Mouse (Mus musculus): ENCODE results near the gene Tmem178. TPM values are rescaled to one million over a fixed set of nuclear protein-coding genes. Genes with fewer than 3 reads are reported as not detected.

Gene Tmem178
- total RNA-seq, 2 experiments from 2014 or later = 2.2 to 3.2 TPM

DNA sequence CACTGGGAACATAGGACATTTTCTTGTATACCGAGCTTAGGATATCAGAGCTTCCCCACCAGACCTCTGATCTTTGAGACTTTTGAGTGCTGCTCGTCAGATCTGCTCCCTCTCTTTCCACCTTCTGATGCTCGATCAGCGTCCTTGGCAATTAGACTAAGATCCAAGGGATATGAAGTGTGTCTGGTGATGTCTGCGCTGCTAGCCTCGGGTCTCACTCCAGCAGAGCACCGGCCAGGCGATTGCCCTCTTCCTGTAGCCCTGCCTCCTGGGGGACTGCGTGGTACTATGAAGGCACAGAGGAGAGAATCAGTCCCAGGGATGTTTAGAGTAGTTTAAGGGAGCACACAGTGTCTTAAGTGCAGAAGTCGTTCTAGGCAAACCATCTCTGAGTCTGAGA lies 38.5 kb downstream of the Tmem178 start:
- ATAC-seq (replicated peaks; ENCODE audit: poor library complexity) = no peak

DNA sequence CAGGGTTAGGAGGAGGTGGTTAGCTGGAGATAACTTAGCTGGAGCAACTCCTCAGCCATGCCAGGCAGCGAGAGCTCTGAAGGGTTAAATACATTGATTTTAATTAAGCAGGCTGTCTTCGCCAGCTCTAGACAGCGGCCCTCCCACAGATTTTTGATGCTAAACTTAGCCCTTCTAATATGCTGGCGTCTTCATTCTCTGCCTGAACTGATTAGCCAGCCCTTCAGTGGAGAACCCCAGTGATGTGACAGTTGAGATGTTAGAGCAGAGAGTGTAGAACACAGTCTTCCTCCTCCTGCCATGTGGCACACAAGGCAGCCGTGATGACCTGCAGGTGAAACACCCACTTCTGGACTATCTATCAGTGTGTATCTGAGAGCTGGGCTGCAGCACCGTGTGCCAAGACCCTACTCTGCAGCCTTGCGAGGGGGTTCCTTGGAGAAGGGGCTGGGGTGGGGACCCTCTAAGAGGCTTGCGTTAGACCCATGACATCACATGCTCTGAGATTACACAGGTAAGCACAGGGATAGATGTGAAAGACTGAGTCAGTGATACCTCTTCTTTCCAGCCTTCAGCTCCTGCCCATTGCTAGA lies 47.2 kb downstream of the Tmem178 start:
- no peak for ATAC-seq (replicated peaks; ENCODE audit: poor library complexity)

DNA sequence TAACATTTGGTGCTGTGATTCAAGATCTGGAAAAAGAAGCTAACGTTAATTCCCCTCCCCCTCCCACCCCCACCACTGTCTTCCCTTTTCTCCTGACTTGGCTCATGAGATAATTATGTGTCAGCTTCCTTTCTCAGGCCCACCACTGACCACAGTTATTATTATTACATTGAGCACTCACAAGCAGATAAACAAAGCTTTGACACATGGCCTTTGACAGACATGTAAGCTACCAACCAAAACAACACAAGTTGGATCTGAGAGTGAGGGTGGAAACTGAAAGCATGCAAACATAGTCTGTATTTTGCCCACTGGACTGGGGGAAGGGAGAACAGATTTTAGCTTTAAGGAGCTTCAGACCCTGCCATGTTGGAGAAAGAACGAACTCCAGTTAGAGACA lies 52.8 kb downstream of the Tmem178 start:
- peak; percentile 39; the same call in 1 of the 2 replicates for ATAC-seq (replicated peaks; ENCODE audit: poor library complexity)

DNA sequence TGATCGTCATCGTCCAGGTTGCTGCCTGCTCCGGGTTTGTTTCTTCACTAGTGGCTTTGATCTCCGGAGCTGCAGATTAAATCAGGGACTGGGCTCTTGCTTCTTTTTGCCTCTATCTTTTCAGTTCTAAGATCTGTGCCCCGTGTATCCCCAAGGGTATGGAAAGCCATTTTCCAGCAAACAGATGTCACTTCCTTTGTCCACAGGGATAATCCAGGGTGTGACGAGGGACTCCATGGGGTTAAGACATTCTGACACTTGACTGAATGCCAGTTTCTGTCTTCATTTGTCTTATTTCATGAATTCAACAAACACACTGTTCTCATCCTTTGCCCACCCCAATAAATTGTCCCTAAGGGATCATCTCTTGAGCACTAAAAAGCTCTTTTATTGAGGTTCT lies 54.5 kb downstream of the Tmem178 start:
- ATAC-seq (replicated peaks; ENCODE audit: poor library complexity) = no peak

DNA sequence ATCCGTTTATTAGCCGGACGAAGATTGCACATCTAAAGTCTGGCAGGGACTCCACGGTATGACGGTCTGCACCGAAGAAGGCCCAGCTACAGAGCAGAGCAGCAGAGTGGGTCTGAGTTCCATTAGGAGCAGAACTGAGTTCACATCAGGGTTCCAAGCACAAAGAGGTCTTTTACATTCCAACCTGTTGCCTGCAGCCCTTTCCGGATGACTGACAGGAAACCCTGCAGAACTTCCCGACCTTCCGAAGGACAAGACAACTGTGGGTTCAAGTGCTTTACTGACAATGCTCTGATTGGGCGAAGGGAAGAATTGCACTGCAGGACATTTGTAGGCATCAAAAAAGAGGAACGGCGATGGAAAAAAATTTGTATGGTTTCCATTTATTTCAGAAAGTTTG lies 56.6 kb downstream of the Tmem178 start:
- no peak for ATAC-seq (replicated peaks; ENCODE audit: poor library complexity)

DNA sequence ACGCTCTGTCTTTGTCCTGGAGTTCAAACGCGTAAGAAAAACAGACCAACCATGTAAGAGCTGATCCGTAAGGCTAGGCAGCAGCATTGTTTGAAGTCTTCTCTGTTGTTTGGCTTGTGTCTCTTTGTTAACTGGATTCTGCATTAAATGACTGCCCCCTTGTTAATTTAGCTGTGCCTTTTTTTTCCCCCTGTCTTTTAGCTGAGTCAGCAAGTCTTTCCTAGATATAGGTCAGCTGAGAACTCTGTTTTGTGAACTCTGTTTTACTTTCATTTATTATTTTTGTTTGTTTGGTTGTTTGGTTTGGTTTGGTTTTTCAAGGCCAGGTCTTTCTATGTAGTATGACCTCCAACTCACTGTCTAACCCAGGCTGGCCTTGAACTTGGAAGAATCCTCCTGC lies 57.2 kb downstream of the Tmem178 start:
- ATAC-seq (replicated peaks; ENCODE audit: poor library complexity) = no peak

- no peak for ATAC-seq (replicated peaks; ENCODE audit: poor library complexity)
Observed at GRCm38 (mm10) chr17:81002130-81002529, 57.7 kb downstream of the Tmem178 start.

DNA sequence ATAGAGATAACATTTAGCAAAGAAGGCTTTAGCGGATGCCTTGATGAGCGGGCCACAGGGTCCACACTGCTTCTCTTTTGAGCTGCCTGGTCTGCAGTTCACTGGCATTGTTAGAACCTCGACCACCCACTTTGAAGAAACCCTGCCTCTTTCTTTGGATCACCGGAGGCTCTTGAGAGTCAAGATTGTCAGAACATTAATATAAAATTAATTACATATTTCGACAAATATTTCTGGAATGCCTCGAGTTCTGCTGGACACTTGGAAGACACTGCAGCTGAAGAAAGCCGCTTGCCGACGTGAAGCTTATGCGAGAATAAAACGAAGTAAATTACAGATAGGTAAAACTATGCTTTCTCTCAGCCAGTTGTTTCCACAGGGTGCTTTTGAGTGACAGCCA lies 60.0 kb downstream of the Tmem178 start:
- ATAC-seq (replicated peaks; ENCODE audit: poor library complexity) = no peak

- no peak for ATAC-seq (replicated peaks; ENCODE audit: poor library complexity)
Observed at GRCm38 (mm10) chr17:81005292-81005691, 60.9 kb downstream of the Tmem178 start.

- ATAC-seq (replicated peaks; ENCODE audit: poor library complexity) = no peak
Observed at GRCm38 (mm10) chr17:81009112-81009511, 64.7 kb downstream of the Tmem178 start.

DNA sequence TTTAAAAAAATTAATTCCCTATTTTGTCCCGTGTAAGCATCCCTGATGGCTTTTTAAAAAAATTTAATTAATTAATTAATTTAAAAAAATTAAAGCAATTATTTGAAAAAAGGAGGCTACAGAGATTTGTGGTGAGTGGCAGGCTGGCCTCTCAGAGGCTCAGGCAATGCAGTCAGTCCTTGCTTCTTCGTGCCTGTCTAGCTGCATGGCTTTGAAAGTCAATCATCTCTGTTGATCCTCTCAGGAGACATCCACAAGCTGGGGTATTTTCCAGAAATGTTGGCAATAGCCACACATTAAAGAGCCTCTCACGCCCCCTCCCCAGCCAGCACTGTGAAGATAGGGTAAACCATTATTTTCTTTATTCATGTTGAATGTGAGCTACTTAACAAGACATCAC lies 65.8 kb downstream of the Tmem178 start:
- no peak for ATAC-seq (replicated peaks; ENCODE audit: poor library complexity)

- ATAC-seq (replicated peaks; ENCODE audit: poor library complexity) = no peak
Observed at GRCm38 (mm10) chr17:81010844-81011685, 66.6 kb downstream of the Tmem178 start.

GRCm38 (mm10) chr17:81015814-81016447 lies 71.5 kb downstream of the Tmem178 start:
- peak; percentile 97 for ATAC-seq (replicated peaks; ENCODE audit: poor library complexity)

DNA sequence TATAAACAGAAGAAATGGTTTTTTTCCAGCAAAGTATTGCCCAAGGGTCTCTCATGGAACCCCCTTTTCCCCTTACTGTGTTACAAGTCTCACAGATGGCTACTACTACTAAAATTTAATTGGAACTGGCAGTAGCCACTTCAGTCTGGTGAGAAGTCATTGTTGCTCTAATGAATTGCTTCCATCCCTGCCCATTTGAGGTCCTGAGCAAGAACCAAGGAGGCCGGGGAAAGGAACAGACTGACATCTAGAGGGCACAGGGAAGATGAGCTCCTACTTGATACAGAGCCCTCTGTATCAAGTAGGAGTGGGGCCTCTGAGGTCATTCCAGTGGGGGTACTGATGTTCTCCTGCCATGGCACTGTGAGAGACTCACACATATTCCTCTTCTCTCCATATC lies 72.7 kb downstream of the Tmem178 start:
- ATAC-seq (replicated peaks; ENCODE audit: poor library complexity) = no peak

GRCm38 (mm10) chr17:81027331-81027730 lies 82.9 kb downstream of the Tmem178 start:
- no peak for ATAC-seq (replicated peaks; ENCODE audit: poor library complexity)

DNA sequence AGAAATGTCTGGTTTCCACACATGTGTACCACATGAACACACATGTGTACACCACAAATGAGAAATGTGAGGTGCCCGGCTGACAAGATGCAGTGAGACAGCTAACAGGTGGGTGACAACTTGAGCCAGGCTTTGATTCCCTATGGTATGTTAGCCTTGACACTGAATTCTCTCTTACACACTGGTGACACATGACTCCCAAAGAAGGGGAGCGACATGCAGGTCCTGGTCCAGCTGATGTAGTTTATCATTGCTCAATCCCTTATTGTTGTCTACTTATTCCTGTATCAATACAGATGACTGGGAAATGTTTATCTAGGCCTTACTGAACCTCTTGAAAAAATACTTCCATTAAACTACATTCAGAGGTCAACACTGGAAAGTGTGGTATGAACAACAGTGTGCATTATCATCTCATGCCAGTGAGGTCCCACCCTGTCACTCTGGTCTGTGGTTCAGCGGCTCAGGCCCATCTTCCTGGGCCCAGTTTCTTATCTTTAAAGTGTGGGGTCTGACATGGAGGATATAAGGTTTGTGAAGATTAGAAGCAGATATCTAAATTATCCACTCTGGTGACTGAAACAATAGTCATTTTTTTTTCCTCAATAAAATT lies 87.5 kb downstream of the Tmem178 start:
- ATAC-seq (replicated peaks; ENCODE audit: poor library complexity) = peak; percentile 90

DNA sequence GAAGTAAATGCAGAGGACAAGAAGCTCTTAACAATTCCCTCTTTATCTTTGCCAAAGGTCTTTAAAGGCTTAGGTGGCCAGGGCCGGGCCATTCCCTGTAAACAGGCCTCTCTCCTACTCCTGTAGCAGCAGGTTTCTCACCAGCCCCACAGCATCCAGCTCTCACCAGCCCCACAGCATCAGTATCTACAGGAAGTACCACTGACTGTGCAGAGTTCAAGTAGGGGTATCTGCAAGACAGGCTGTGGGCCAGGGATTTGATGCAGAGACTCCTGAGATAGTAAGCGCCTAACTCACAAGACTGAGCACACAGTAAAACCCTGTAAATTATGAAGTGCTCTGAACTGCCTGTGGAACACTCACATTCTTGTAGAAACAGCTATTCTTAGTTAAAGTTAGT lies 88.5 kb downstream of the Tmem178 start:
- peak; percentile 29 for ATAC-seq (replicated peaks; ENCODE audit: poor library complexity)

DNA sequence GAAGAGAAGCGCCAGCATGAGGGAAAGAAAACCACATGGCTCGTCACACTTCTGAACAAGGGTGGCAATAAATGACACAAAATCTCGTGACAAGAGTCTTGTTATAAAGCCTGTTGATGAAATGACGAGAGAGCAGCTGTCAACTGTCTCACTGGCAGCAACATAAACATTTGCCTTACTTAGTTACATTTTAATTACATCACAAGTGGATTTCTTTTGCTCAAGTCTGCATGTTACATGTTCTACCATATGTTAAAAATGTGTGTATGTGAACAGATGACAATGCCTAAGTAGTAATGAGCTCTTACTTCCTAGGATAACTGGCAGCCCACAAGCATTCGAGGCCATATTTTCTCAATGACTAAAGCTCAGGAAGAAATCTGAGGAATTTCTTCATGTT lies 90.9 kb downstream of the Tmem178 start:
- no peak for ATAC-seq (replicated peaks; ENCODE audit: poor library complexity)

GRCm38 (mm10) chr17:81038707-81039408 lies 94.4 kb downstream of the Tmem178 start:
- ATAC-seq (replicated peaks; ENCODE audit: poor library complexity) = peak; percentile 62

DNA sequence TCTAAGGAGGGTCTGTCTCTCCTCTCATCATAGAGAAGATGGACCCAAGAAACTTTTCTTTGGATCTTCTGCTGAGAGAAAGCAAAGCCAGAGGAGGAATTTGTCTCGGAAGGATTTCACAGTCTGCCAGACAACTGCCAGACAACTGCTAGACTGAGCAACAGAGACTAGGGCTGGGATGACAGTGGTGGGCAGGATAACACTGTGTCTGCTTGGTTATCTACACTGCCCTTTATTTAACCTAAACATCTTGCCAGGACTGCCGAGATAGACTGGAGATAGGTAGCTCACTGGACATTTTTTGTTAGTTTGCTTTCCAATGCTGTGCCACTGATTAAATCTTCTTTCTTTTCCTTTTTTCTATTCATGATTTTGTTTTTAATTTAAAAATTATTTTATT lies 97.2 kb downstream of the Tmem178 start:
- peak; percentile 59 for ATAC-seq (replicated peaks; ENCODE audit: poor library complexity)

GRCm38 (mm10) chr17:81044356-81044755 lies 99.9 kb downstream of the Tmem178 start:
- no peak for ATAC-seq (replicated peaks; ENCODE audit: poor library complexity)

Data from megakaryocyte progenitor cell, adult 5-6 weeks (primary cell).